Mouse (Mus musculus): ENCODE measurements around the gene Isg20.

Gene Isg20

GRCm38 (mm10) chr7:78958499-78959073, 45.4 kb downstream of the Isg20 start:
- DNase-seq (ENCODE audit: low spot score): no peak

GRCm38 (mm10) chr7:78963891-78964290, 50.7 kb downstream of the Isg20 start:
- DNase-seq (ENCODE audit: low spot score): no peak
